Mouse (Mus musculus): Measurements from ENCODE around the gene Wdr27.
A peak's percentile ranks its signal among the peaks of the same experiment; 100 is the strongest.
"Not testable (repeated sequence)": the region's sequence is repeated elsewhere in the genome, so short reads cannot be mapped to it uniquely, and the experiment has no call there.

The Wdr27 gene

DNA sequence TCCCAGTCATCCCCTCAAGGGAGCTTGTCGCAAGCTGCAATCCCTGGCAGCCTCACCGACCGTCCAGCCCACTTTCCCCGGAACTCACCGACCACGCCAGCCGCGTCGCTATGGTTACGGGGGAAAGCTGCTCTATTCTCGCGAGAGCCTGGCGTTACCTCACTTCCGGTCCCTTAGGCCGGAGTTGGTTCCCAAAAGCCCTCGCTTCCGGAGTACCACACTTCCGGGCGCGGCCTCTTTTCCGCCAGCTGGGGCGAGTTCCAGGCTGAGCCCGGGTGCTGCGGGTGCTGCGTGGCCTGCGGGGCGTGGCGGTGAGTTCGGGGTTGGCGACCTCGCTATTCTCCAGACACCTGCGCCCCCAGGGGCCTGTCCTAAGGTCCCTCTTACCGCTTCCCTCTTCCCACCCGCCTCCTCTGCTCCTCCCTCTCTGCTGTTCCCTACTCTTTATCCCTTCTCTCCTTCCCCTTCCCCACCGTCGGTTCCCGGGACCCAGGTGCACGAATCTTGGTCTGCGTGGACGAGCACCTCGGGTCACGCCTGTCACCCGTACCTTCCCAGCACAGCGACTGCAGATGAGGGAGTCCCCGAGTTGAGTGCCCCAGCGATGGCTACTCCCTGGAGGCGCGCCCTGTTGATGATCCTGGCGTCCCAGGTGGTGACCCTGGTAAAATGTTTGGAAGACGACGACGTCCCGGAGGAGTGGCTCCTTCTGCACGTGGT lies at the start of gene Wdr27, which contains the start of gene 1600012H06Rik:
Wdr27 (minus strand) TSS at position 150 of the 720 bp plus-strand sequence.
1600012H06Rik (plus strand) TSS at position 176 of the 720 bp plus-strand sequence.
- DNase-seq (ENCODE audit: low spot score), result peak; percentile 98

DNA sequence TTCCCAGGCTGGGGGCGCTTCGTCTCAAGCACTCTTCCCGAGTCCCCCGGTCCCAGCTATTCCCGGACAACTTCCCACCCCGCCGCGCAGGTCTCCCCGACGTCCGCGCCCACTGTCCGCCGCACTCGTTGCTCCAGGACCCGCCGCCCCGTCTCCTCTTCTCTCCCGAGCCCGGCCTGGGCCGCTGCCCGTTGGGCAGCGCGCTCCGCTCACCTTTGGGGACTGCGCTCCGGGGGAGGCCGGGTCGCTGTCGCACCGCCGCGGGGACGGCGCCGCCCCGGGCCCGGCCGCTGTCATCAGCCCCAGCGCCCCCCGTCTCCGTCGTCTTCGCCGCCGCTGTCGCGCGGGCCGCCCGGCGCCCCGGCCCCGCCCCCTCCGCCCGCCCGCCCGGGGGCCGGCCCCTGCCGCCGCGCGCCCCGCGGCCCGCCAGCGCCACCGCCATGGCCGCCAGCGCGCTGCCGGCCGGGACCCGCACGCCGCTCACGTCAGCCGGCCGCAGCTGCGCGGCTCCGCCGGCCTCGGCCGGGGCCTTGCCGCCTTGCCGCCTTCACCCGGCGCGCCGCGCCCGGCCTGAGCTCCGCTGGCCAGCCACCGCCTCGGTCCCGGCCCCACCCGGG lies 49.7 kb upstream of the Wdr27 start:
- not testable (repeated sequence) for DNase-seq (ENCODE audit: low spot score)

DNA sequence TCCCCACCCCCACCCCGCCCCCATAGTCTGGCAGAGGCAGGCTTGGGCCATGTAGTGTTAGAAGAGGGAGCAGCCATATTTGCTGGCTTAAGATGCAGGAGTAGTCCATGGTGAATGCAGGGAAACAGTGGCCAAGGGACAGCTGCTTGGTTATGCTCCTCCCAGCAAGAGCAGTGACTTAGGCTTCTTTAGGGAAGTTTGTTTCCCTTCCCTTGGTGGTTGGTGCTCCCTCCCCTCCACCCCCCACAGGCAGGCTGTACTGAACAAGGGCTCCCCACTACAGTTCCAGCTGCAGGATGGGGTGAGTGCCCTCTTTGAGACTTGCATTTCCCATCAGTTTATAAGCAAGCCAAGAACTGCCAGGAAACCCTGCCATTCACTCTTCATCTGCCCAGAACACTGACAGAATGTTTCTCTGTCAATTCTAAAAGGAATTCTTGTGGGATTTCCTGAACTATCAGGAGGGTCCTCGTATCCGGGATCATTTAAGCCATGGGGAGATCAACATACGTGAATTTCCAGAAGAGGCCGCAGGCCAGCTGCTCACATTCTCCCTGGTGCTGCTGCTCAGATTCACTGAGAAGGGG lies 47.3 kb upstream of the Wdr27 start:
- DNase-seq (ENCODE audit: low spot score), result not testable (repeated sequence)

DNA sequence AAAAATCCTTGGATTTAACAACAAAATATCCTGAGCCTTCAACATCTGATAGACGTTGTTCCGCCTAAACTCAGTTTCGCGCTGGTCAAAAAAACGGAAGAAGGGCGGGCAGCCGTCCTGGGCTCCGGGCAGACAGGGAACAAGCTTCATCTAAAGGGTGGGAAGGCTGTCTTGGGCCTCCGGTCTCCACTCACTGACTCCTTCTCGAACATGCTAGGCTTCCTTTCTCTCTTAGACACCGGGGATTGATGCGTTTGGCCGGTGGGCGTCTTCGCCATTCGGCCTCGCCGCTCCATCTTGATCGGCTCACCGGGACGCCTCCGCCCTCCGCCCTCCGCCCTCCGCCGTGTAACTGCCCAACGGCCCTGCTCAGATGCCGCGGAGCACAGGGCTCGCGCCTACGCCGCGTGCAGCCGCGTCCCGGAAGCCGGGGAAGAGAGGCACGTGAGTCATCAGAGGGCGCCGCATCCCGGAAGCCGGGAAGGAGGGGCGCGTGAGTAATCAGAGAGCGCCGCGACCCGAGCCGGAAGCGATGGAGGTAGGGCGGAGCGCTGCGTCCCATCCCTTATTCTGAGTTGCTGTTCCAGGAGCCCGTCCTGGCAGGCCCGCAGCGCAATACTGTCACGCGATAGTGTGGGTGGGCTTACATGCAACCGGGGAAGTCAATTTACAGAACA lies 35.5 kb upstream of the Wdr27 start, which contains the start of the genes 9030025P20Rik and Gm3417:
9030025P20Rik (plus strand) TSS at position 107 of the 677 bp plus-strand sequence.
Gm3417 (minus strand) TSS at position 429 of the 677 bp plus-strand sequence.
- not testable (repeated sequence) for DNase-seq (ENCODE audit: low spot score)

DNA sequence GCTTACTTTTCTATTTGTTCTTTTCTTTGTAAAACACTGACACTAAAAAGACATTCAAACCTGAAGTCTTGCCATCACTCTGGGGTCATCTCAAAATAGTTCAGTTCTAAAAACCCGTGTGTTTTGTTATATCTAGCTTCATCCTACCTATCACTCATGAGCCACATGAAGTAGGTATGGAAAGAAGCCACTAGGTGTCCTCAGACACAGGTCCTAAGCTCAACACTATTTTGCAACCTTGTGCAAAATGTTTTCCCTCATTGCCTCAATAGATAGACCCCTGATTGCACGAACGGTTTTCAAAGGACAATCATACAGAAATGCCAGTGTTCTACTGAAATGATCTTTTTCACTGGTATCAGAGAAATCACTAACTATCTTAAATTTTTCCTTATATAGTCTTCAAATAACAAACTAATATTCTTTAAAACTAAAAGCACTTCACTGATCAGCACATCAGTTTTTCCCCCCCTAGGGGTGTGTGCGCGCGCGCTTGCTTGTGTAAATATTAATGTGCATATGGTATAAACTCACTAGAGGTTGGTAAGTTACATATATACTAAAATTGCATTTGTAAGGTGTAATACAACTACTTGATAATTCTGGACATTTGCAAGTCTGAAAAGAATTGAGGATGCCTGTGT lies 34.9 kb upstream of the Wdr27 start:
- DNase-seq (ENCODE audit: low spot score), result not testable (repeated sequence)

DNA sequence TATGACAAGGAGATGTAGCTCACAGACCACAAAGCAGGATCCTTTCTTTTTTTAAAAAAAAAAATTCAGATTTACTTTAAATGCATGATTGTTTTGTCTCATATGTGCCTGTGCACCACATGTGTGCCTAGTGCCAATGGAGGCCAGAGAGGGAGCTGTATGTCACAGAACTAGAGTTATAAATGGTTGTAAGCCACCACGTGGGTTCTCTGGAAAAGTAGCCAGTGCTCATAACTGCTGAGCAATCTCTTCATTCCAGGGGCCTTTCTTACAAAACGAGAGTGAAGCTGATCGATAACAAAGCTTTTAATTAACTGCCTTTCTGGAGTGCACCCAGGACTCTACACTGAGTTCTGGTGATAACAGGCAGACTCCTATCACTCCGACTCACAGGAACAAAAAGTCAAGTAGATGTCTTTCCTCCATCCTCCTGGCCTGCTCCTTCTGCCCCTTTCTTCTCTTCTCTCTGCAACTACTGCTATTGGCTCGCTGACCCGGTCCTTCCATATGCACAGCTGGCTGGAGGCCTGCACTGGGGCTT lies 25.5 kb upstream of the Wdr27 start:
- not testable (repeated sequence) for DNase-seq (ENCODE audit: low spot score)

DNA sequence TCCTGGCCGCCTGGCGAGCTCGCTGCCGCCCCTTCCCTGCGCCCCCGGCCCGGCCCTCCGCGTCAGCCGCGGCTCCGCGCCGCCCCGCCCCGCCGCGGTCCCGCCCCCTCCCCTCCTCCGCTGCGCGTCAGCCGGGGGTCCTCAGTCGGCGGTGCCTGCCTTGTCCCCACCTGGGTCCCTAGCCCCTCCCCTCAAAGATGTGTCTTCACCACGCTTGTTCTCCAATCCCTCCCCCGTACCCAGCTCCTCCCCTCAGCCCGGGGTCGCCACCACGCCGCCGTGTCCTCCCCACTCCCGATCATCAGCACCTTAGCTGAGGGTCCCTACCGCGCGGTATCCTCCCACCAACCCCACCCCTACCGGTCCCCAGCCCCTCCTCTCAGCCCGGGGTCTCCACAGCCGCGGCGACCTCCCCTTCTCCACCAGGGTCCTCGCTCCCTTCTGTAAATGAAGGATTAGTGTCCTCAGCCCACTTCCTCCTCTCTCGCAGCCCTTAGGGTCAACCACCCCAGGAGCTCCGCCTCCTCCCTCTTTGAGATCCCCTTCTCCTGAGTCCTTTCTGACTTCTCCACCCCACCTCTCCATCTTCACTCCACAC lies 18.7 kb upstream of the Wdr27 start:
- not testable (repeated sequence) for DNase-seq (ENCODE audit: low spot score)

DNA sequence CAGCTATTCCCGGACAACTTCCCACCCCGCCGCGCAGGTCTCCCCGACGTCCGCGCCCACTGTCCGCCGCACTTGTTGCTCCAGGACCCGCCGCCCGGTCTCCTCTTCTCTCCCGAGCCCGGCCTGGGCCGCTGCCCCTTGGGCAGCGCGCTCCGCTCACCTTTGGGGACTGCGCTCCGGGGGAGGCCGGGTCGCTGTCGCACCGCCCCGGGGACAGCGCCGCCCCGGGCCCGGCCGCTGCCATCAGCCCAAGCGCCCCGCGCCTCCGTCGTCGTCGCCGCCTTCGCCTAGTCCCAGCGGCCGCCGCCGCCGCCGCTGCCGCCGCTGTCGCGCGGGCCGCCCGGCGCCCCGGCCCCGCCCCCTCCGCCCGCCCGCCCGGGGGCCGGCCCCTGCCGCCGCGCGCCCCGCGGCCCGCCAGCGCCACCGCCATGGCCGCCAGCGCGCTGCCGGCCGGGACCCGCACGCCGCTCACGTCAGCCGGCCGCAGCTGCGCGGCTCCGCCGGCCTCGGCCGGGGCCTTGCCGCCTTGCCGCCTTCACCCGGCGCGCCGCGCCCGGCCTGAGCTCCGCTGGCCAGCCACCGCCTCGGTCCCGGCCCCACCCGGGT lies 18.1 kb upstream of the Wdr27 start, which contains the start of gene Phf10:
Phf10 (minus strand) TSS at position 323 of the 606 bp plus-strand sequence.
- DNase-seq (ENCODE audit: low spot score), result not testable (repeated sequence)

DNA sequence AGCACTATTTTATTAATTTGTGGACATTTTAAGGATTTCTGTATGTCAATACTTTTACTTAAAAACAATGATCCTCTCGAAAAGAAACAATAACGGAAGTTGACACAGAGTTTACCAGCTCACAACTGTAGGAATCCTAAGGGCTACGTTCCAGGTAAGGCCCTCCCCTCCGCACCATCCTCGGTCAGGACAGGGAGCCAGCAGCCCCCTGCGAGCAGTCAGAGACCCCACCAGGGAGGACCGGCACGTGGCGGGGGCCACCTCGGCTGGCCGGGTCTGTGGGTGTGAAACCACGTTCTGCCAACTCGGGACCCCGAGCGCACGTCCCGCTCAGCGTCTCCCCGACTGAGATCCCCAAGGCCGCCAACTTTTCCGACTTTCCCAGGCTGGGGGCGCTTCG lies 17.6 kb upstream of the Wdr27 start:
- no peak for DNase-seq (ENCODE audit: low spot score)

DNA sequence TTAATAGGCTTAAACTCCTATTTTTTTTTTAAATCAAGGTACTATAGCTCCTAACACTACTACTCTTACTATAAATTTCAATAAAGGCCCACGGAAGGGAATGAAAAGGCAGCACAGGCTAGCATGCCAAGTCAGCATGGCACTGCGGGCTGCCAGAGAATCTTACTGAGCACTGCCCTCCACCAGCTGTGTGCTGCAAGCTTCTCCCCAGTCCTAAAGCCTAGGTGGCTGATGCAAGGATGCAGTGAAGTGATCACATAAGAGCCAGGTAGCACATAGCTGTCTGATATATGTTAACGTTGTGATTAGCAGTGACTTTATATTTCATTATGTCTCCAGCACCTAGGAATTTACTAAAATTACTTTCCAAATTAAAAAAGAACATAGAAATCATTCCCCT lies 17.0 kb upstream of the Wdr27 start:
- no peak for DNase-seq (ENCODE audit: low spot score)

DNA sequence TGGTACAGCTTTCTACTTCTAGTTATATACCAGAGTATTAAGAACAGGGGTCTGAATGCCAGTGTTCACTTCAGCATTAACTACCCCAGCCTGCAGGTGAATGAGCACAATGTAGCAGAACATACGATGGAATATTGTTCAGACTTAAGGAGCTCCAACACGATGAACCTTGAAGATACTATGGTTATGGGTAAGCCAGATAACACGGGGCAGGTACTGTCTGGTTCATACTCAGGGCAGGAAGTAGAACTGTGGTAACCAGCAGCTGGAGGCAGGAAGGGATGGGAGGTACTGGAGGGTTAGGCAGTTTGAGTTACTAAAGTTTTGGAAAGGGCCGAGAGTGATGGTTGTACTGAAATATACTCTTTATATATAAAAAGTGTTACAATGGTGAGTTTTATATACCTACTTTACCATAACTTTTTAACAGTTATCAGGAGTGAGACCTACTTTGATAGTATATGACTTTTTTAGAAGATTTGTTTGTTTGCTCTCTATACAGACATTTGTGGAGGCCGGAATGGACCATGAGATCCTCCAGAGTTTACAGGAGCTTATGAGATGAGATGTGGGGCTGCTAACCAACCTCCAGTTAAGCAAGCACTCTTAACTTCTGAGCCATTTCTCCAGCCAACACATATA lies 15.8 kb upstream of the Wdr27 start:
- no peak for DNase-seq (ENCODE audit: low spot score)

DNA sequence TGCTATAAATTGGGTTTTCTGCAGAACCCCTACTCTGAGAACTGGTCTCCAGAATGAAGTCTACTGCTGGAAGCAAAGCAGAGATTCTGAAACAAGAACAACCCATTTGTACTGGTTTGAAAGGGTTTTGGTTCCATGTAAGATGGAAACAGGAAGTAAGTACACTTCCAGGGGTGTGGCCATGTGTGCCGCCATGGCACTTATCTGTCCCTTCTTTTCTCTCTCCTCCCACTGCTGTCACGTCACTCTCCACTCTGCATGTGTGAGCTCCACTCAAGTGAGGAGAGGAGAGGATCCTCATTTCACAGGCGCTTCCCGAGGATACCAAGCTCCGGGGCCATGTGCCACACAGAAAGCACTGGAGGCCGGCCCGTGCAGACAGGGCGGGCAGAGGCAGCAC lies 10.5 kb upstream of the Wdr27 start:
- DNase-seq (ENCODE audit: low spot score), result no peak

DNA sequence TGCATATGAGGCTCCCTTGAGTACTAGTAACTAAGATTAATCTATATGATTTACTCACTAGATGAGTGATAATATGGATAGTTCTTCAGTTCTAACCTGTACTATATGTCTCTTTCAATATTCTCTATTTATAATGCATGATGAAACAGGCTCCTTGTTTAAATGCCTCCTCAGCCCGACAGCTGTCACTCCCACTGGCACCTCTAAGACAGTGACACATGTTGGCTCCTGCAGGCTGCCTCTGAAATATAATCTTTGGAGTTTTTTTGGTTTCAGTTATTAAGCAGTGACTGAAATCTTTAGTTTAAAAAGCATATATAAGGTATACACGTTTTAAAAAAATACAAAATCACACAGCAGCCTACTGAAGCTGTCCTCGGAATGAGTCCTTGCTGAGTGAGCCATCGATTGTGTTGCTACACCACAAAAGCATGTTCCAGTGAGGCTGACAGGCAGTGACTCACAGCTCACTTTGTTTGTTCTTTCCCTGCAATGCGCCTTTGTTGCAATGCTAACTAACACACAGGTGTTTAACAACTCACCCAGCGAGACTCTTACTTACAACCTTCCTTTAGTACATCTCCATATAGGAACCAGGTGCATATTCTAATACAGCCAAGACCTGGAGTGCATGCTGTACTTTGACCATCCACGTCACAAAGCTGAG lies 6.3 kb upstream of the Wdr27 start:
- no peak for DNase-seq (ENCODE audit: low spot score)

DNA sequence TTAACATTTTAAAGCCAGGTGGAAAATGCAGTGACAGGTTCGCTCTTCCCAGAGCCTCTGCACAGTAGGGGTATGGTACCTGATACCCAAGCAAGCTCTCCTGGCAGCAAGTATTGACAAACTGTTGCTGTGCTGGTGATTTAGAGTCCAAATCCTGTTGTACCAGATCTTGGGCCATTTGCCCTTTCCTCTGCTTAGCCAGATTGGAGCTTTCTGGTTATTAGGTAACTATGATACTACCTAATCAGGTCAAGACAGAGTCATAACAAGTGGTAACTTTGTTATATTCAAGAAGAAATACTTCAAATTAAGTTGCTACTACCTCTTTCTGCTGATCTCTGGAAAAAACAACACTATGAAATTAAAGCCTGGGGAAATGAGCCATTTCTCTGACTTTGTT lies 1.6 kb upstream of the Wdr27 start:
- DNase-seq (ENCODE audit: low spot score), result no peak

DNA sequence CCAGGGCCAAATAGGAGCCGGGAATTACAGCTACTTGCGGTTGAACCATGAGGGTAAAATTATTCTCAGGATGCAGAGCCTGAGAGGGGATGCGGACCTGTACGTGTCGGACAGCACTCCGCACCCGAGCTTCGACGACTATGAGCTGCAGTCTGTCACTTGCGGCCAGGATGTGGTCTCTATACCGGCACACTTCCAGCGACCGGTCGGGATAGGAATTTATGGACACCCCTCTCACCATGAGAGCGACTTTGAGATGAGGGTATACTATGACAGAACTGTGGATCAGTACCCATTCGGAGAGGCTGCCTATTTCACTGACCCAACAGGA lies 736 bp upstream of the Wdr27 start:
- no peak for DNase-seq (ENCODE audit: low spot score)

DNA sequence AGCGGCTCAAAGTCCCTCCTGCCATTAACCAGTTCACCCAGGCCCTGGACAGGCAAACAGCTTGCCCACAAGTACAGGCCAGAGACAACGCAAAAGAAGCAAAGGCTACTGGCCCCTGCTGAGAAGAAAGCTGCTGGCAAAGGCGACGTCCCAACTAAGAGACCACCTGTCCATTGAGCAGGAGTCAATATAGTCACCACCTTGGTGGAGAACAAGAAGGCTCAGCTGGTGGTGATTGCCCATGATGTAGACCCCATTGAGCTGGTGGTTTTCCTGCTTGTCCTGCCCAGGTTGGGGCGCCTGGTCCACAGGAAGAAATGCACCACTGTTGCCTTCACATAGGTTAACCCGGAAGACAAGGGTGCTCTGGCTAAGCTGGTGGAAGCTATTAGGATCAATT lies 777 bp downstream of the Wdr27 start:
- DNase-seq (ENCODE audit: low spot score), result not testable (repeated sequence)

DNA sequence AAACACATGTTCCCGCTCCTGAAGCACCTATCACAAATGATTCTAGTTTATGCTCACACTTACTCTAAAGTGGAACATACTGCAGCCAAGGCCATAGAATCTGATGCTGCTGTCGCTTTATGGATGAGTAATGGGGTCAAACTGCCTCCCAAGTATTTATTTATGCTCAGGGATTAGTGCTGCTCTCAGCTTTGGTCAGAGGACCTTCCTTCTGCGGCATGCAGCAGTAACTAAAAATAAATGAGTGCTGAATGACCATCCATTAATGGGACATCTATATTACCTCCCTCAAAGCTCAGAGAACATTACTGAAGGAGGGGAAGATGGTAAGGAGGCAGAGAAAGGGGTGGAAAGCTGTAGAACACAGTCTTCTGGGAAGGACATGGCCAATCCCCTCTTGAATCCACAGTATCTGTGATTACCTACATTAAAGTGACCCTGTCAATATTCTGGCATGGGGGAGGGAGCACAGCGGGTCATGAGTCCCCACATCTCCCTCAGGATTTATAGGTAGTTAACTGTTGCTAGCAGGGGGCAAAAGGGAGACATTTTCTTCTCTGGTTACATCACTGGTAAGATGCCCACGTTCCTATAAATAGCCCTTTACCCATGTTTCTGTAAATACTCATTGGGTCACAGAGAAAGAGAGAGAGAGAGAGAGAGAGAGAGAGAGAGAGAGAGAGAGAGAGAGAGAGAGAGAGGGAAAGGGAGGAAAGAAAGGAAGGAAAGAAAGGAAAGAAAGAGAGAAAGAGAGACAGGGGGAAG lies 6.9 kb downstream of the Wdr27 start:
- no peak for DNase-seq (ENCODE audit: low spot score)

DNA sequence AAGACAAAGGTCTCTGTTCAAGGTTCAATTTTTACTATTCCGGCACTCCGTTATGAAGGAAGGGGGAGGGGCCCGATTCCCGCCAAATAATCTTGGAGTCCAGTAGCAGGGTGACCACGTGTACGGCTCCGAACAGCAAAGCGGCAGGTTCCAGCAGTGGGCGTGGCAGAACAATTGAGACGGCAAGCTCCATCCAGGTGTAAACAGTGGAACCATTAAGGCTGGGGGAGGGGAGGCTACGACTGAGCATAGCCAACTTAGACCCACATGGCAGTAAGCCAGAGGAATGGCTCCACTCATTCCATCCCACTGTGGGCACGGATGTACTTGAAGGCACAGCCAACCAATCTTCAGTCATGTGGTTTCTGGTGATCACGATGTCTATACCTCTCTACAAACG lies 7.7 kb downstream of the Wdr27 start:
- not testable (repeated sequence) for DNase-seq (ENCODE audit: low spot score)

DNA sequence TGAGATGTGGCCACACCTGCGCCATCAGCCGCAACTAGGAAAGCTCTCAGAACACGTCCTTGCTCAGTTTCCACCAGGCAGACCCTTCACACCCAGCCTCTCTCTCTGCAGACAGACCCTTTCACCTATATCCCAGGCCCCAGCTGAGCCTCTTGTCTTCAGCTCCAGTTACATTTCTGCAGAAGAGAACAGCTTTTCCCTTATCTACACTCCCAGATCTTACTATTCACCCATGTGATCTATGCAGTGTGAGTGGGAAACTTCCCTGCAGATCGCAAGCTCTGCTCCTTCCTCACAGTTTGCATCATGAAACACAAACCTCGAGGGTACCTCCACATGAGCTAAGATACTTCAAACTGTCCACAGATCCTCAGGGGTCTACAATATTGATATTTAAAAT lies 11.5 kb downstream of the Wdr27 start:
- no peak for DNase-seq (ENCODE audit: low spot score)

Data from urinary bladder, postnatal 10 days (tissue).